Mouse (Mus musculus) erythroblast, embryonic 14.5 days (primary cell): Measurements from ENCODE around the gene Igfbp6.

ENCODE experiments used
- GATA1 ChIP-seq: IDR thresholded peaks from 2 replicates; pipeline ENCODE4 v1.6.1; 2012; ENCODE audit warnings: low read length, inconsistent platforms, mixed read lengths
- TAL1 ChIP-seq: IDR thresholded peaks from 3 replicates; pipeline ENCODE4 v1.6.1; 2012; ENCODE audit warnings: low read length, inconsistent platforms, mixed read lengths

GRCm38 (mm10) chr15:102119831-102120170, 24.4 kb upstream of the Igfbp6 start:
- TF ChIP-seq GATA1 (no peak), TAL1 (no peak)
